In genomic region chr6:53267036-53267435, GRCm38 (mm10) we compare ENCODE assay signal across 10 mouse cellular contexts. TPM values are rescaled to one million over a fixed set of nuclear protein-coding genes. Genes with fewer than 3 reads are reported as not detected.
DNase-seq lines count a peak whose midpoint lies in the region; ATAC-seq and TF ChIP-seq lines count a peak whose summit lies in the region.
"Had no signal": no experiment of that assay in that cellular context is flagged by ENCODE, and none has a peak within 500 bp of the region (broad histone marks: within the 10 kb centered on the region; RNA-seq: fewer than 3 reads in every experiment).

No protein-coding gene starts in this region.

- DNase-seq in kidney, postnatal 0 days (ENCODE audit: low spot score), result peak; percentile 76
- no peak for DNase-seq in kidney, adult 11 months
- peak; percentile 47 for DNase-seq in R1 (ENCODE audit: low read depth, low spot score)
- DNase-seq in forebrain, postnatal 0 days, result peak; percentile 18
- DNase-seq in lung, postnatal 36 days, result peak; percentile 35
- no peak for DNase-seq in kidney, postnatal 14 days
- no peak for DNase-seq in right cerebral cortex, adult 18-20 months
- DNase-seq: gastrocnemius, postnatal 14 days had no signal

- no peaks in the 10 kb centered on the region for H3K36me3 ChIP-seq in kidney, postnatal 0 days (ENCODE audit: insufficient read depth, low read length)
- no peaks in the 10 kb centered on the region for H3K36me3 ChIP-seq in forebrain, postnatal 0 days (ENCODE audit: insufficient read depth)
- no peaks in the 10 kb centered on the region for H3K36me3 ChIP-seq in kidney, embryonic 15.5 days
- H3K36me3 ChIP-seq: limb, embryonic 15.5 days had no signal

- TF ChIP-seq CTCF in kidney, postnatal 0 days (IDR thresholded peaks at IDR 0.05; ENCODE audit: low read depth), result peak; percentile 56
- peak; percentile 47 for TF ChIP-seq CTCF in forebrain, postnatal 0 days (IDR thresholded peaks at IDR 0.05; ENCODE audit: low read depth)

- H3K4me2 ChIP-seq in kidney, postnatal 0 days (ENCODE audit: low read length), result no peak overlapping the region
- H3K4me2 ChIP-seq in forebrain, postnatal 0 days (ENCODE audit: low read depth), result no peak overlapping the region
- no peak overlapping the region for H3K4me2 ChIP-seq in kidney, embryonic 15.5 days

- H3K27me3 ChIP-seq in kidney, postnatal 0 days (ENCODE audit: insufficient read depth, low read length), result no peaks in the 10 kb centered on the region
- H3K27me3 ChIP-seq in forebrain, postnatal 0 days (ENCODE audit: insufficient read depth, low read length), result no peaks in the 10 kb centered on the region
- 0 out of 2 replicates have a peak, but pooled peaks cover 3% of the 10 kb centered on the region for H3K27me3 ChIP-seq in kidney, embryonic 15.5 days
- H3K27me3 ChIP-seq: limb, embryonic 15.5 days had no signal

- H3K9ac ChIP-seq in kidney, postnatal 0 days (ENCODE audit: low read depth, low read length), result no peak overlapping the region
- no peak overlapping the region for H3K9ac ChIP-seq in forebrain, postnatal 0 days
- H3K9ac ChIP-seq in kidney, embryonic 15.5 days, result no peak overlapping the region
- H3K9ac ChIP-seq: limb, embryonic 15.5 days had no signal

- H3K9me3 ChIP-seq in kidney, postnatal 0 days (replicated peaks; ENCODE audit: low read length), result no peaks in the 10 kb centered on the region
- no peaks in the 10 kb centered on the region for H3K9me3 ChIP-seq in forebrain, postnatal 0 days (ENCODE audit: low read length)
- no peaks in the 10 kb centered on the region for H3K9me3 ChIP-seq in kidney, embryonic 15.5 days (replicated peaks)
- H3K9me3 ChIP-seq: limb, embryonic 15.5 days had no signal

- H3K4me1 ChIP-seq in kidney, postnatal 0 days (replicated peaks; ENCODE audit: insufficient read depth, low read length), result no peaks in the 10 kb centered on the region; the same call in 1 of the 2 replicates
- H3K4me1 ChIP-seq in forebrain, postnatal 0 days (ENCODE audit: insufficient read depth), result no peaks in the 10 kb centered on the region
- H3K4me1 ChIP-seq in kidney, embryonic 15.5 days, result peaks cover 20% of the 10 kb centered on the region; the same call in 1 of the 2 replicates

- 26% methylated on average over 7 of the region's 7 CpGs for WGBS in kidney, postnatal 0 days
- 23% methylated on average over 7 of the region's 7 CpGs for WGBS in forebrain, postnatal 0 days
- WGBS in kidney, embryonic 15.5 days, result 26% methylated on average over 7 of the region's 7 CpGs

- no peak overlapping the region for H3K27ac ChIP-seq in kidney, postnatal 0 days
- H3K27ac ChIP-seq in forebrain, postnatal 0 days (ENCODE audit: low read depth, low read length), result no peak overlapping the region
- H3K27ac ChIP-seq in kidney, embryonic 15.5 days, result no peak overlapping the region
- H3K27ac ChIP-seq: limb, embryonic 15.5 days had no signal

- no peak overlapping the region for H3K4me3 ChIP-seq in kidney, postnatal 0 days (replicated peaks; ENCODE audit: low read depth, low read length)
- no peak overlapping the region for H3K4me3 ChIP-seq in forebrain, postnatal 0 days (ENCODE audit: low read depth, low read length)
- H3K4me3 ChIP-seq in kidney, embryonic 15.5 days (replicated peaks), result no peak overlapping the region
- H3K4me3 ChIP-seq: limb, embryonic 15.5 days had no signal

- ATAC-seq in kidney, postnatal 0 days (replicated peaks; ENCODE audit: low FRiP score, low read depth), result no peak
- no peak for ATAC-seq in forebrain, postnatal 0 days
- ATAC-seq in kidney, embryonic 15.5 days (replicated peaks; ENCODE audit: low FRiP score), result no peak

RNA-seq across cellular contexts. Expression of gene Creb5, which starts 20.0 kb away (rescaled TPM):
- 1.6 and 2.1 TPM in 2 replicates for polyA plus RNA-seq in kidney, postnatal 0 days (2015; fragmentation: Nextera tagmentation; extraction: Ambion mirVana)
- 2.3 and 2.4 TPM in 2 replicates for total RNA-seq in forebrain, postnatal 0 days (2014; rRNA removed)
- polyA plus RNA-seq in forebrain, postnatal 0 days (2015; fragmentation: Nextera tagmentation; extraction: Ambion mirVana), result 1.2 and 3.2 TPM in 2 replicates
- 3.4 and 5.4 TPM in 2 replicates for polyA plus RNA-seq in kidney, embryonic 15.5 days (2015; fragmentation: Nextera tagmentation; extraction: Ambion mirVana)

Comparison
In these comparisons a context has a peak if more than half of its experiments do, and no peak if none do; other contexts are left out.
1. DNase-seq: peak in kidney, postnatal 0 days (single experiment), R1 (single experiment), forebrain, postnatal 0 days (single experiment) and lung, postnatal 36 days (single experiment); none in kidney, adult 11 months (single experiment), kidney, postnatal 14 days (single experiment) and right cerebral cortex, adult 18-20 months (single experiment).